Mouse (Mus musculus): ENCODE data around the gene Ppargc1a. TPM values are rescaled to one million over a fixed set of nuclear protein-coding genes. Genes with fewer than 3 reads are reported as not detected.
A peak's percentile ranks its signal among the peaks of the same experiment; 100 is the strongest.

Ppargc1a gene
- 4.8 and 9.2 TPM in 2 replicates for total RNA-seq (2021)
- long read RNA-seq, partial matches to known transcripts: 0 of 1 reads
- long read RNA-seq, other reads (novel, unspliced or antisense): 1 of 1 reads

GRCm38 (mm10) chr5:51567659-51568058 lies at the start of gene Ppargc1a:
Ppargc1a (minus strand) TSS chr5:51567726.
- DNase-seq: no peak

GRCm38 (mm10) chr5:51616877-51617276 lies 49.4 kb upstream of the Ppargc1a start:
- no peak for DNase-seq

- DNase-seq: no peak
Observed at GRCm38 (mm10) chr5:51612049-51612448, 44.5 kb upstream of the Ppargc1a start.

DNA sequence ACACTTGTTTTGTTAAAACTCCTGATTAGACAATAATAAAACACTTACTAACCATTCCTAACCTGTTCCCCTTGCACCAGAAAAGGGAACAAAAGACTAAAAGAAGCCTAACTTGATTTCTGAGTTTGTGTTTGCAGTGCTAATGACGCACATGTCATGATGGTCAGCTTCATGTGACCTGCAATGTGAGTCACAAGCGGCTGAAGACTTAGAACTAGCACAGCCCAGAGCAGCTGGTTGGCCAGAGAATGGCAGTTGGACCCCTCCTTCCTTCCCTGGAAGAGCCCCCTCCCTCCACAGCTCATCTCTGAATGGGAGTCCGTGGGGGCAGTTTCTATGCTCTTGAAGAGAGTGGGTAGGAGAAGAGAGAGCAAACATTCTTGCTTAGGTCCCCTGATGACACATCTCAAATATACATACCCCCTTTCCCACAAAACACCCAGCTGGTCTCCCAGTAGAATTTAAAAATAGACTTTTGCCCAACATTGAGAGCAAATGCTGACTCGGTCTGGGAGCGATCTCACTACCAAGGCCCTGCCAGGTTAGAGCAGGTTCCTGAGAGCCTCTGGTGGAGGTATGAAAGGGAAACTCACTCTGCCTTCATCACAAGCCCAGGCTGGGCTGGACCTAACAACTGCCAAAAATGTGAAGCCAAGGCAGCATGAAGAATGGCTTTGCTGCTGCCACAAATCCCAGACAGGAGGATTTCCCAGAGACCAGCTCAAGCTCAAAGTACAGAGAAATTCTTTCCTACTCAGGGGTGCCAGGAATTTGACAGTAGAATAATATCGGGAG lies 40.4 kb upstream of the Ppargc1a start:
- DNase-seq: no peak

- no peak for DNase-seq
Observed at GRCm38 (mm10) chr5:51599549-51599948, 32.0 kb upstream of the Ppargc1a start.

DNA sequence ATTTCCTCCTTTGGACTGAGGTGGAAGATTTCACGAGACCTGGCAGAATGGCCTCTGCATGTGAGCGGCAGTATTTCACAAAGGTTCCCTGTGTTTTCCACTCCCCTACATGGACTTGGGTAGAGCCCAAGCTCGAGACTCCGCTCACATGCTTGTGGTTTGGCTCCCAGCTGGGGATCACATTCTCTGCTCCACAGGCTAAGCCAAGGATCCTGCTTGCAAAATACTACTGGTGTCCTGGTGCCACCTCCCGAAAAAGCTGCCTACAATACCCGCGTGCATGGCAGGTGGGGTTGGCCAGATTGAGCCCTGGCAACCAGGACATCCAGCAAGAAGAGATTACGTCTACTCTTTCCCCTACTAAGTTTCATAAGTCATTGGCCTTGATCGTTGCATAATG lies 28.1 kb upstream of the Ppargc1a start:
- DNase-seq: peak; percentile 43

- DNase-seq: no peak
Observed at GRCm38 (mm10) chr5:51592206-51592605, 24.7 kb upstream of the Ppargc1a start.

- DNase-seq: peak; percentile 28
Observed at GRCm38 (mm10) chr5:51591537-51592154, 24.1 kb upstream of the Ppargc1a start.

DNA sequence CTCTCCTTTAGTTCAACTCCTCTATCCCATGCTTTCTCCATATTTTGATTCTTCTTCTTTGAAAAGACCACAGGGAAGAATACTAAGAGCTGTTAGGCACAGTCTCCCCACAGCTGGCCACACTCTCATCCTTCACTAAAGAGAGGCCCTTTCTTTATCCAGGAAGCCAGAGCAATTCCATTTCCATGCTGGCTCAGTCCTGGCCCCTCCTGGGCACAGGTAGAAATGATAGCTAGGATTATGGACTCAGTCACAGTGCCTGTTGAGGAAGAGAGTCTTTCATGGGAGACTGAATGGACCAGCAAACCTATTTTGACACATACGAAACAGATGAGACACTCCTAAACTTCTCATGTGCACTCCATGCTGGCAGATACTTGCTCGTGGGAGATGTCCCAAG lies 18.7 kb upstream of the Ppargc1a start:
- DNase-seq: no peak

- no peak for DNase-seq
Observed at GRCm38 (mm10) chr5:51584987-51585386, 17.5 kb upstream of the Ppargc1a start.

GRCm38 (mm10) chr5:51584186-51584585 lies 16.7 kb upstream of the Ppargc1a start:
- no peak for DNase-seq

DNA sequence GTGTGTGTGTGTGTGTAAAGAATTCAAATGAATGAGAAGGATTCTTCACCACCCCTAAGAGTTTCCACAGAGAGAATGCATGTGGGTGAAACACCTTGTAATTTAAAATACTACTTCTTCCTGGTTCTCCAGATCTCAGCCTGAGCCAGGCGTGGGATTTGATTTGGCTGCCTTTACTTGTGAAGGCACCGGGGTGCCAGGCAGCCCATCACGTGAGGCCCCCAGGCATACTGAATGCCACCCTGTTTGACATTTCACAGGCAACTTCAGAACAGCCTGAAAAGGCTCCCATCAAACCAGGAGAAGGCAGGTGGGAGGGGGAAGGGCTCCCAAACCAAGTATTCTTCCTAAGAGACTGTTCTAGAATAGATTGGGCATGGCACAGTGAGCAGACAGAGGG lies 16.1 kb upstream of the Ppargc1a start:
- no peak for DNase-seq

DNA sequence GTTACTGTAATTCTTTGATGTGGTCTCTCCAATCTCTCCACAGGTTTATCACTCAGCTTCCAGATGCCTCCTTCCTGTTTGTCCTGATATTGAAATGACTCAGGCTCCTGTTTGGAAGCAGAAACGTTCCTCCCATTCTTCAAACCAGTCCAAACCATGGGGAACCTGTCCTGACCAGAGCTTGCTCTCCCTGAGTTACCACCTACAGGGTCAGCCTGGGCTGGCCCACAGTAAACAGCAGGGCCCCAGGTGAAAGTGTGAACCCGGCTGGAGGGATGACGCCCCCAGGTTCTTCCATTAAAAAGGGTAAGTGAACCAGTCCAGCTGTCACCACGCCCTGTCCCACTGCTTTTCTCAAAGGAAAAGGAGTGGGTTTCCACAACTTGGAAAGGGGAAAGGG lies 15.5 kb upstream of the Ppargc1a start:
- no peak for DNase-seq

- peak; percentile 12 for DNase-seq
Observed at GRCm38 (mm10) chr5:51582618-51583017, 15.1 kb upstream of the Ppargc1a start.

GRCm38 (mm10) chr5:51577594-51577993 lies 10.1 kb upstream of the Ppargc1a start:
- DNase-seq: no peak

DNA sequence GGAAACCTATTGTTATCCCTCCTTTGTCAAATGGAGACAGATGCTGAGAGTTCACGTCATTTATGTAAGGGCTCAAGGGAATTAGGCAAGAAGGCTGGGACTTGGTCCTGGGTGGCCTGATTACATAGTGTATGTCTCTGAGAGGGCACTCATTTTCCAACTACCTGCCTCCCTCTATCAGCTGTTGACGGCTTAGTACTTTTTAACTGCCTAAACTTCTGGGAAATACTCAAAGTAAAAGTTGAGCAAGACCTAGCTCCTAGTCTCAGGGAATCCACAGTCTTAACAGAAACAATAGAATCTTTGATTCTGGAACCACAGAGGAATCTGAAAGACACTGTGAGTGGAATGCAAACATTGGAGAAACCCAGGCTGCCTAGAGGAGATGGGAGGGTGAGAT lies 6.2 kb upstream of the Ppargc1a start:
- DNase-seq: no peak

DNA sequence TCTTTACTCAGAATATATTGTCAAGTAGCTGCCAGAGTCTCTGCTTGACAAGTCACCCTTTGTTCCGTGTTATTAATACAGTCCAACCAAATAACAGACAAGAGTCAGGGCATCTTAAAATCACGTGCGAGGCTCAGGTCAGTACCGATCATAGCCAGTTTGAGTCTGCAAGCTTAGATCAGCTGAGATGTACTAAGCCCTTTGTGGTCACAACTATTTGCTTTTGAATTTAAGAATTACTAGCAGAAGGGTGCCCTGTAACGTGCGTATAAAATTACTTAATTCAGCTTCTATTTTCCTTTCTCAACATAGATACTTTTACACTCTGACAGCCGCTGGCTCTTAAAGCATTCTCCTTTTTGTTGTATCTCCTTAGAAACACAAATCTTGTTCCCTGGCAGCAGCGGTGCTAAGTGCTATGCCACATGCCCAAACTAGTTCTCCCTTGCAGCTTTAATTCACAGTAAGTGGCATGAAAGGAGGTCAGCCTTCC lies 718 bp upstream of the Ppargc1a start:
- no peak for DNase-seq

DNA sequence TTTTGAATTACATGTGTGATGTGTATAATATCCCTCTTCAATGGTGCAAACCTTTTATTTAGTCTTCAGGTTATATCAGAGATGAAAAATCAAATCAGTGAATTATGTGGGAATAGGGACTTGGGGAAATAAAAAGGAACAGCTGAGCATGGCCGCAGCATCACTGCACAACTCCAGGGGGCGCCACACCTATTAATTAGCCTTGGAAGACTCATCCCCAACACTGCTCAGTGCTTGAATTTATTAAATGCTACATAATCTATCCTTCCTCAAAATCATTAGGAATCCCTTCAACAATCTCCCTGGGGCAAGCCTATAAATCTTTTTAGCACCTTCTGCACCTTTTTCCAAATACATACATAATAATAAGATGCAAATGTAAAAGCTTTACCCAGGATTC lies 1.9 kb downstream of the Ppargc1a start:
- no peak for DNase-seq

GRCm38 (mm10) chr5:51565038-51565437 lies 2.5 kb downstream of the Ppargc1a start:
- no peak for DNase-seq

- DNase-seq: no peak
Observed at GRCm38 (mm10) chr5:51563574-51563973, 4.0 kb downstream of the Ppargc1a start.

DNA sequence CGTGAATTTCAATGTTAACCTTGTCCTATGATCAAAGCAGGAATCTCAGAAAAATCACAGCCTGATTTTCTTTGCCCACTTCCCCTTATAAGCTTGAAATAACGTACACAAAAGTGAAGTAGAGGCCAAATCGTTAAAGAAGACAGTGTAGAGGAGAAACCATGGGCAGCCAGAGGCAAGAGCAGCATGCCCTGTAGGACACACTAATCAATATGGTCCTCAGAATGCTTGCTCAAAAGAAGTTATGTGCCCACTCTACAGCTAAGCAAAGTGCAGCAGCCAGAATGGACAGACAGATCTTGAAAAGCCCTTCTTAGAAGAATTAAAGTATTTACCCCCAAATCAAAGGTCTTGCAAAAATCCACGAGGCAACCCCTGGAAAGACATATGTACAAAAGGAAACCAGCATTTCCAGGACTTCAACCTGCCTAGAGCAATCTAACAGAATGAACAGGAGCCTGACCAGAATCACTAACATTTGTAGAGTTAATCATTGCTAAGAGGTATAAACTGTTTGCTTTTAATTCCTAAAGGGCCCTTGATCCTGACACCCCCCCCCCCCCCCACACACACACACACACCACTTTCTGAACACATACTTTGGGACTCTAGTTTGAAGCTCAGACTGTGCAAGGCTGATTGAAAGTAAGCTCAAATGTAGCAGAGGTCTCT lies 9.8 kb downstream of the Ppargc1a start:
- no peak for DNase-seq

DNA sequence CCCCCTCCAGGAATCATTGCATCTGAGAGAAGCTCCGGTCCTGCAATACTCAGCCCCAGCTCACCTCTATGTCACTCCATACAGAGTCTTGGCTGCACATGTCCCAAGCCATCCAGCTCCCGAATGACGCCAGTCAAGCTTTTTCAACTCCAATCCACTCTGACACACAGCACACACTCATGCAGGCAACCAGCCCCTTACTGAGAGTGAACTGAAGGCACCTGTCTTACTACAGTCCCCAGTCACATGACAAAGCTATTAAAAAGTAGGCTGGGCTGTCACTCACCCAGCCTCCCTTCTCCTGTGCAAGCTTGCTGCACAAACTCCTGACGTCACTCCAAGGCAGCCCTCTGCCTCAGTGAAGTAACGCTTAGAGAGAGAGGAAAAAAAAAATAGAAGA lies 13.9 kb downstream of the Ppargc1a start:
- DNase-seq: peak; percentile 4

GRCm38 (mm10) chr5:51553251-51553650 lies 14.3 kb downstream of the Ppargc1a start:
- no peak for DNase-seq
